In the genomic region with DNA sequence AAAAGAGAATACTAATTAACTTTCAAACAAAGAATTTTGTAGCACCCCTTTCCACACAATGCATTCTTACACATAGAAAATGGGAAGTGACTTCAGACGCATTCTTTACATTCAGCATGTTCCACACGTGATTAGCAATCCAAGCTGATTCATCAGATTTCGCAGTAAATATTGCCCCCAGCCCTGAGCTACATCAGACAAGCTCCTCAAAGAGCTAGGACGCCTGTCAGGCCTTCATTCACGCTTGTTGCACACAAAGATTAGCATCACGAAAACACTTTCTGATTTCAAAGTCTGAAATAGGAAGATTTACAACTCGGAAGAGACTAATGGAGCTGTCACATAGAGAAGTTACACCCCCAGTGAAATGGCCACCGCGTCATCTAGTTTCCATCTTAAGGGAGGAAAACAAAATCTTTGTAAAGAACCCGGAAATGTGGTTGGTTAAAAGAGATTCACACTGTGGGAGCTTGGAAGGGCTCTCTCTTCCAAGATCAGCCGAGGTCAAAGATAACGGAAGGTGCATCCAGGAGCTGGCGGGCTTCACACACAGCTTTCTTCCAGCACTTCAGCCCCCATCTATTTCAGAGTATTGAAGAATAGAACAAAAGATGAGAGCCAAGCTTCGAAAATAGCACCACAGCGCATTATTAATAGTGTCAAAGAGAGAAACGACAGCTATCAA, we compare ENCODE assay signal across 14 mouse cellular contexts.
DNase-seq lines count a peak whose midpoint lies in the region; ATAC-seq and TF ChIP-seq lines count a peak whose summit lies in the region.
"Had no signal": no experiment of that assay in that cellular context is flagged by ENCODE, and none has a peak within 500 bp of the region (broad histone marks: within the 10 kb centered on the region; RNA-seq: fewer than 3 reads in every experiment).

No protein-coding gene starts in this region.

- no peaks in the 10 kb centered on the region for H3K36me3 ChIP-seq in heart, embryonic 10.5 days
- no peaks in the 10 kb centered on the region for H3K36me3 ChIP-seq in forebrain, embryonic 16.5 days (ENCODE audit: control insufficient read depth, insufficient read depth)
- no peaks in the 10 kb centered on the region for H3K36me3 ChIP-seq in midbrain, embryonic 12.5 days
- H3K36me3 ChIP-seq in intestine, postnatal 0 days (ENCODE audit: control insufficient read depth, insufficient read depth) = no peaks in the 10 kb centered on the region
- H3K36me3 ChIP-seq: G1E; liver, embryonic 13.5 days had no signal

- no peaks in the 10 kb centered on the region for H3K27me3 ChIP-seq in heart, embryonic 10.5 days (ENCODE audit: insufficient read depth, poor library complexity, severe bottlenecking)
- H3K27me3 ChIP-seq in forebrain, embryonic 16.5 days (replicated peaks; ENCODE audit: control insufficient read depth, insufficient read depth, low read length) = no peaks in the 10 kb centered on the region
- H3K27me3 ChIP-seq in midbrain, embryonic 12.5 days = peaks cover 7% of the 10 kb centered on the region
- no peaks in the 10 kb centered on the region for H3K27me3 ChIP-seq in intestine, postnatal 0 days (replicated peaks; ENCODE audit: control insufficient read depth, insufficient read depth, low read length)
- H3K27me3 ChIP-seq in cerebellum, adult 2 months (ENCODE audit: control insufficient read depth, insufficient read depth, low read length) = no peaks in the 10 kb centered on the region; the same call in 1 of the 2 replicates
- H3K27me3 ChIP-seq: liver, embryonic 13.5 days had no signal

- ATAC-seq in forebrain, embryonic 16.5 days = peak; percentile 58; the same call in 1 of the 2 replicates
- ATAC-seq in midbrain, embryonic 12.5 days (ENCODE audit: low FRiP score, low read depth) = peak; percentile 70; the same call in 1 of the 2 replicates
- no peak for ATAC-seq in intestine, postnatal 0 days

- intact Hi-C loops in heart, postnatal 36 days (cut with DNase I) = no loop called here

- peaks cover 7% of the 10 kb centered on the region; the same call in 1 of the 2 replicates for H3K4me1 ChIP-seq in heart, embryonic 10.5 days
- peaks cover 9% of the 10 kb centered on the region for H3K4me1 ChIP-seq in forebrain, embryonic 16.5 days (replicated peaks; ENCODE audit: control insufficient read depth, insufficient read depth, low read length)
- peaks cover 20% of the 10 kb centered on the region for H3K4me1 ChIP-seq in midbrain, embryonic 12.5 days
- no peaks in the 10 kb centered on the region for H3K4me1 ChIP-seq in intestine, postnatal 0 days (replicated peaks; ENCODE audit: control insufficient read depth, insufficient read depth, low read length)
- no peaks in the 10 kb centered on the region for H3K4me1 ChIP-seq in cerebellum, adult 2 months (ENCODE audit: control insufficient read depth, insufficient read depth, low read length)
- H3K4me1 ChIP-seq: liver, embryonic 13.5 days had no signal

- no peak for TF ChIP-seq POLR2A in brain, embryonic 14.5 days (IDR thresholded peaks at IDR 0.05; ENCODE audit: borderline replicate concordance, extremely low read depth, insufficient read depth, insufficient read length, poor library complexity, severe bottlenecking)
- TF ChIP-seq POLR2A in cerebellum, adult 2 months (IDR thresholded peaks at IDR 0.05; ENCODE audit: borderline replicate concordance, insufficient read depth, low read length) = no peak

- no peak for TF ChIP-seq CTCF in brain, embryonic 14.5 days (IDR thresholded peaks at IDR 0.05; ENCODE audit: borderline replicate concordance, extremely low read depth, insufficient read depth, insufficient read length)
- TF ChIP-seq CTCF in intestine, postnatal 0 days (IDR thresholded peaks at IDR 0.05; ENCODE audit: low read depth) = no peak
- TF ChIP-seq CTCF in cerebellum, adult 2 months (IDR thresholded peaks at IDR 0.05; ENCODE audit: borderline replicate concordance, insufficient read depth, low read depth, low read length) = no peak

- H3K9ac ChIP-seq in forebrain, embryonic 16.5 days (replicated peaks; ENCODE audit: low read depth, low read length) = no peak overlapping the region
- H3K9ac ChIP-seq in midbrain, embryonic 12.5 days (replicated peaks) = no peak overlapping the region
- H3K9ac ChIP-seq in intestine, postnatal 0 days (ENCODE audit: low read depth, low read length) = no peak overlapping the region
- H3K9ac ChIP-seq: liver, embryonic 13.5 days had no signal

- H3K4me2 ChIP-seq in forebrain, embryonic 16.5 days (ENCODE audit: low read length) = peak overlapping the region; percentile 22
- peak overlapping the region; percentile 37 for H3K4me2 ChIP-seq in midbrain, embryonic 12.5 days (replicated peaks)
- no peak overlapping the region for H3K4me2 ChIP-seq in intestine, postnatal 0 days (replicated peaks; ENCODE audit: low read depth)
- H3K4me2 ChIP-seq: liver, embryonic 13.5 days had no signal

- no peak for DNase-seq in heart, embryonic 10.5 days (ENCODE audit: low spot score)
- no peak for DNase-seq in heart, postnatal 36 days
- DNase-seq in brain, embryonic 14.5 days (ENCODE audit: low read depth) = peak; percentile 80
- DNase-seq in cerebellum, adult 2 months = no peak
- DNase-seq in kidney, adult 8-10 months = no peak
- DNase-seq: cerebellum, postnatal 25 days; gastrocnemius, postnatal 25 days; kidney, postnatal 25 days; liver, embryonic 13.5 days; lung, postnatal 4 days had no signal

- 49% methylated on average over 16 of the region's 16 CpGs for WGBS in heart, embryonic 10.5 days
- 6% methylated on average over 16 of the region's 16 CpGs for WGBS in forebrain, embryonic 16.5 days
- WGBS in midbrain, embryonic 12.5 days = 15% methylated on average over 16 of the region's 16 CpGs
- WGBS in intestine, postnatal 0 days = 83% methylated on average over 16 of the region's 16 CpGs
- WGBS in cerebellum, adult 2 months = 32% methylated on average over 16 of the region's 16 CpGs

- no peak overlapping the region; the same call in 1 of the 2 replicates for H3K4me3 ChIP-seq in heart, embryonic 10.5 days
- H3K4me3 ChIP-seq in forebrain, embryonic 16.5 days (replicated peaks; ENCODE audit: low read length) = no peak overlapping the region
- no peak overlapping the region for H3K4me3 ChIP-seq in midbrain, embryonic 12.5 days
- H3K4me3 ChIP-seq in intestine, postnatal 0 days (ENCODE audit: low read depth, low read length) = no peak overlapping the region
- no peak overlapping the region for H3K4me3 ChIP-seq in cerebellum, adult 2 months (replicated peaks; ENCODE audit: insufficient read depth, low read depth, low read length)
- H3K4me3 ChIP-seq: liver, embryonic 13.5 days had no signal

- H3K27ac ChIP-seq in heart, embryonic 10.5 days = peak overlapping the region; percentile 36; the same call in 1 of the 2 replicates
- no peak overlapping the region for H3K27ac ChIP-seq in forebrain, embryonic 16.5 days (ENCODE audit: low read length)
- peak overlapping the region; percentile 22; the same call in 1 of the 2 replicates for H3K27ac ChIP-seq in midbrain, embryonic 12.5 days (replicated peaks)
- no peak overlapping the region for H3K27ac ChIP-seq in intestine, postnatal 0 days (ENCODE audit: low read depth, low read length)
- no peak overlapping the region for H3K27ac ChIP-seq in cerebellum, adult 2 months (ENCODE audit: insufficient read depth, low read length)
- H3K27ac ChIP-seq: liver, embryonic 13.5 days had no signal

- H3K9me3 ChIP-seq in heart, embryonic 10.5 days = no peaks in the 10 kb centered on the region
- no peaks in the 10 kb centered on the region for H3K9me3 ChIP-seq in forebrain, embryonic 16.5 days (ENCODE audit: control insufficient read depth, low read length)
- no peaks in the 10 kb centered on the region for H3K9me3 ChIP-seq in midbrain, embryonic 12.5 days
- no peaks in the 10 kb centered on the region for H3K9me3 ChIP-seq in intestine, postnatal 0 days (ENCODE audit: control insufficient read depth)
- H3K9me3 ChIP-seq: liver, embryonic 13.5 days had no signal

Comparison
In these comparisons a context has a peak if more than half of its experiments do, and no peak if none do; other contexts are left out.
1. H3K27ac ChIP-seq: peak in heart, embryonic 10.5 days (single experiment) and midbrain, embryonic 12.5 days (single experiment); none in forebrain, embryonic 16.5 days (single experiment), intestine, postnatal 0 days (single experiment) and cerebellum, adult 2 months (single experiment).